Mouse (Mus musculus) kidney, adult 18-20 months (tissue): ENCODE results near the gene Pdzd4.
A peak's percentile ranks its signal among the peaks of the same experiment; 100 is the strongest.

Source experiments
- DNase-seq: peaks from one replicate; pipeline ENCODE4 v3.0.0; 2021

Gene Pdzd4

DNA sequence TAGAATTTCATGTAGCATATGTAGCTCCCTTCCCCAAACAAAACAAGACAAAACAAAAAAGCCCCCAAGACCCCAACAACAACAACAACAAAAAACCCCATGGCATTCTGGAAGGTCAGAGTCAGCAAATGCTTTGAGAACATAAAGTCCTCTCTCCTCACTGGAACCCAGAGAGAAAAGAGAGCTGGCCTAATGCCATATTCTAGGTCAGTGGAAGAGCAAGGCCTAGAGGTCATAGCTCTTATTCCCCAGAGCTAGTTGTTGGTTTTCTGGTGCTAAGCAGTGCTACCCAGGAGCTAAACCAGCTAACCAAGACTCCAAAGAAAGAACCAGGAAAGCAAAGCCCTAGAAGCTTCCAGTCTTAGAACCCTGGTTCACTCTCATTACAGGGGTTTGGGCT, 39.1 kb downstream of the Pdzd4 start:
- DNase-seq: peak; percentile 21

- no peak for DNase-seq
Observed at GRCm38 (mm10) chrX:73782227-73782626, 42.5 kb downstream of the Pdzd4 start.

GRCm38 (mm10) chrX:73774802-73775483, 49.8 kb downstream of the Pdzd4 start:
- DNase-seq: no peak

DNA sequence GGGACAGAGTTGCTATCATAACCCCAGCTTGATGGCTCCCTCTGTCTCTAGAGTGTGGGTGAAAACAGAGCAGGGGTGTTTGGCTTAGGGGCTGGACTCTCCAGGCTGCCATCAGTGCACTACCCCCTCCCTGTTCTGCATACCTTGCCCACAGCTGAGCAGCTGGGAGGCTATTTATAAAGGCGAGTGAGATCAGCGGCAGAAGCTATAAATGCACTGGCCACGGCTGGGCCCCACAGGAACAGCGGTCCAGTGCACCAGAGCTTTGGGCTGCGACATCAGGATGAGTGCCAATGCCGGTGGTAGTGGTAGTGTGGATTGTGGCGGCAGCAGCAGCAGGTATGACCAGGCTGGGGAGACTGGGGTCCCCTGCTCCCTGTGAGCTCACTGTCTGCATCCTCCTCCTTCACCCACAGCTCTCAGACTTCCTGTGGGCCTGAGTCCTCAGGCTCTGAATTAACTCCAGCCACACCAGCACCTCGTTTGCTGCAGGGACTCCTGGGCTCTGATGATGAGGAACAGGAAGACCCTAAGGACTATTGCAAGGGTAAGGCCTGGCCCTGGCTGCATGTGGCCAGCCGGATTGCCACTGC, 50.5 kb downstream of the Pdzd4 start, which contains the start of gene Srpk3:
Srpk3 (plus strand) TSS at position 238 of the 593 bp plus-strand sequence.
- DNase-seq: no peak

DNA sequence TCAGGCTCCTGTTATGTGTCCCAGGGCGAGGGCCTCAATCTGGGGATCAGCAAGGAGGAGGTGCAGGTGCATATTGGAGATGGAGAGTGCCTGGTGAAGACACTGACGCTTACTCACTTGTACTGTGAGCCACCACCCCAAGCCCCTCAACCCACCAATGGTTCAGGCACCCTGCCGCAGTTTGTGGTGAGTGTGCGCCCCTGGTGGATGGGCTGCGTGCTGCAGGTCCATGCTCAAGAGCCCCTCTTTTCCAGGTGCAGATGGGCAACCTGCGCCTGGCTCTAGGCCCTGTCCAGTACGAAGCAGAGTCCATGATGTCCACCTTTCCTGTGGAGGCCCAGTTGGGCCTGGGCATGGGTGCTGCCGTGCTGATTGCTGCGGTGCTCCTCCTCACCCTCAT, 57.5 kb downstream of the Pdzd4 start:
- DNase-seq: no peak

- DNase-seq: peak; percentile 55
Observed at GRCm38 (mm10) chrX:73765311-73765710, 59.5 kb downstream of the Pdzd4 start.

DNA sequence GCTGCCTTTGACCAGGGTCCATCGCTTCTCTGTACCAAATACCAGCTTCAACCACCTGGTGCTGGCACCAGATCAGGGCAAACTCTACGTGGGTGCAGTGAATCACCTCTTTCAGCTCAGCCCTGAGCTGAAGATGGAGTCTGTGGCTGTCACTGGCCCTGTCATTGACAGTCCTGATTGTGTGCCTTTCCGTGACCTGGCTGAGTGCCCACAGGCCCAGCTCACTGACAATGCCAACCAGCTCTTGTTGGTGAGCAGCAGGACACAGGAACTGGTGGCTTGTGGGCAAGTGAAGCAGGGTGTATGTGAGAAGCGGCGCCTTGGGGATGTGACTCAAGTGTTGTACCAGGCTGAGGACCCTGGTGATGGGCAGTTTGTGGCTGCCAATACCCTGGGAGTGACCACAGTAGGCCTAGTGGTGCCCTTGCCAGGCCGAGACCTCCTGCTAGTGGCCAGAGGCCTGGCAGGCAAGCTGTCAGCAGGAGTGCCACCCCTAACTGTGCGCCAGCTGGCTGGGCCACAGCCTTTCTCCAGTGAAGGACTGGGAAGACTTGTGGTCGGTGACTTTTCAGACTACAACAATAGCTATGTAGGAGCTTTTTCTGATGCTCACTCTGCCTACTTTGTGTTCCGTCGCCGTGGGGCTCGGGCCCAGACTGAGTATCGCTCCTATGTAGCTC, 66.0 kb downstream of the Pdzd4 start:
- no peak for DNase-seq

- no peak for DNase-seq
Observed at GRCm38 (mm10) chrX:73756334-73757140, 68.2 kb downstream of the Pdzd4 start, which contains the start of gene Plxnb3. Plxnb3 (plus strand) TSS chrX:73757090.

GRCm38 (mm10) chrX:73748977-73749376, 75.8 kb downstream of the Pdzd4 start:
- DNase-seq: no peak

DNA sequence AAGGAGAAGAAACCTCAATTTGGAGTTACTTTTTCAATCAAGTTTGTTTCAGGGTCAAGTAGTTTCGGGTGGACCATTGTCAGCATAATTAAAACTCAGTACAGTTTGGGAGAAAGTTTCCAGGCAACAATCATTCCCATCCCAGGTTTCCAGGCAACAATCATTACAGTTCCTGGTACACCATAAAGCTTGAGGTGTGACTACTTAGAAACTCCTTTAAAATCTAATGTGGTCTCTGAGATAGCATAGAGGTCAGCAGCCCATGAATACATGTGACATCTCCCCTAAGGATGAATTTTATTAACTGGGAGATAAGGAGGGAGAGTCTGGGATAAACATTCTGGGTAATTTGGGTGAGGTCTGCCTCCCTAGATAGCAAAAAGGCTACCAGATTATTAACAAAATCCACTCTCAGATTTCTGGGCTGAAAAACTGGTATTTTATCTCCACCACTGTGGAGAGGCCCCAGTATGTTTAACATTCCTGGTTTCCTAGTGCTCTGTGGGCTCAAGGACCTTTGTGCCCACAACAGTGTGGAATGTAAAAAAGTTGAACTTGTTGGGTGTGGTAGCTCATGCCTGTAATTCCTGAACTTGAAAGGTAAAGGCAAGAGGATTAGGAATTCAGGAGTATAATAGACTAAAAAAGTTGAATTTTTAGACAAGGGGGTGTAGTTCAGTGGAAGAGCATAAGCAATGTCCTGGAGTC, 79.8 kb downstream of the Pdzd4 start:
- DNase-seq: no peak
